Mouse (Mus musculus) retina, adult 2 months (tissue): ENCODE data around the gene Polr2j.
A peak's percentile ranks its signal among the peaks of the same experiment; 100 is the strongest.
"Not testable (repeated sequence)": the region's sequence is repeated elsewhere in the genome, so short reads cannot be mapped to it uniquely, and the experiment has no call there.

Source experiments
- DNase-seq: peaks from one replicate; pipeline ENCODE4 v3.0.0-alpha.2; 2012; ENCODE audit warnings: low read depth, low spot score

Polr2j gene

GRCm38 (mm10) chr5:136108486-136108885 is 7.9 kb upstream of the Polr2j start:
- no peak for DNase-seq

- no peak for DNase-seq
Observed at GRCm38 (mm10) chr5:136109042-136109441, 7.4 kb upstream of the Polr2j start.

- DNase-seq, result not testable (repeated sequence)
Observed at GRCm38 (mm10) chr5:136113546-136113945, 2.9 kb upstream of the Polr2j start.

GRCm38 (mm10) chr5:136116784-136117112 is 317 bp downstream of the Polr2j start:
- no peak for DNase-seq

- no peak for DNase-seq
Observed at GRCm38 (mm10) chr5:136122165-136122564, 5.7 kb downstream of the Polr2j start.

GRCm38 (mm10) chr5:136135571-136136291 is 19.3 kb downstream of the Polr2j start, which contains the start of the genes Lrwd1 and Alkbh4:
Lrwd1 (minus strand) TSS chr5:136136074.
Alkbh4 (plus strand) TSS chr5:136136146.
- DNase-seq, result peak; percentile 88

- no peak for DNase-seq
Observed at GRCm38 (mm10) chr5:136136292-136136990, 20.0 kb downstream of the Polr2j start.

GRCm38 (mm10) chr5:136137658-136138274 is 21.3 kb downstream of the Polr2j start:
- no peak for DNase-seq

GRCm38 (mm10) chr5:136139393-136139792 is 23.0 kb downstream of the Polr2j start:
- DNase-seq, result no peak

GRCm38 (mm10) chr5:136140057-136140482 is 23.6 kb downstream of the Polr2j start:
- DNase-seq, result no peak

- DNase-seq, result no peak
Observed at GRCm38 (mm10) chr5:136142746-136143145, 26.3 kb downstream of the Polr2j start.

GRCm38 (mm10) chr5:136143161-136143755 is 26.8 kb downstream of the Polr2j start:
- DNase-seq, result no peak

- no peak for DNase-seq
Observed at GRCm38 (mm10) chr5:136144606-136145430, 28.4 kb downstream of the Polr2j start.

GRCm38 (mm10) chr5:136146936-136147335 is 30.5 kb downstream of the Polr2j start:
- DNase-seq, result no peak

- no peak for DNase-seq
Observed at GRCm38 (mm10) chr5:136147704-136148103, 31.3 kb downstream of the Polr2j start.

- DNase-seq, result not testable (repeated sequence)
Observed at GRCm38 (mm10) chr5:136149134-136149576, 32.7 kb downstream of the Polr2j start.

GRCm38 (mm10) chr5:136152365-136152764 is 35.9 kb downstream of the Polr2j start:
- DNase-seq, result no peak

- DNase-seq, result no peak
Observed at GRCm38 (mm10) chr5:136155399-136155798, 39.0 kb downstream of the Polr2j start.

GRCm38 (mm10) chr5:136160084-136160483 is 43.7 kb downstream of the Polr2j start:
- DNase-seq, result not testable (repeated sequence)

- no peak for DNase-seq
Observed at GRCm38 (mm10) chr5:136163807-136164474, 47.5 kb downstream of the Polr2j start.

- DNase-seq, result no peak
Observed at GRCm38 (mm10) chr5:136165246-136165645, 48.8 kb downstream of the Polr2j start.
